Mouse (Mus musculus): ENCODE measurements at regions not wholly inside any gene's neighbourhood (a gene's known extent, or its start where the extent isn't known, plus 50 kb on each side); places are given as distances from the start of the nearest gene placed in this dataset.

GRCm38 (mm10) chr13:44149499-44149898 lies 364.9 kb downstream of the Cd83 start:
- no peak for DNase-seq

- DNase-seq, result no peak
Measured at GRCm38 (mm10) chr13:44151526-44151925, 367.0 kb downstream of the Cd83 start.

GRCm38 (mm10) chr13:44152806-44153613 lies 368.4 kb downstream of the Cd83 start:
- DNase-seq, result no peak

- no peak for DNase-seq
Measured at GRCm38 (mm10) chr13:44153784-44154183, 369.2 kb downstream of the Cd83 start.

- DNase-seq, result no peak
Measured at GRCm38 (mm10) chr13:44155956-44156355, 371.4 kb downstream of the Cd83 start.

GRCm38 (mm10) chr13:44156546-44156945 lies 372.0 kb downstream of the Cd83 start:
- DNase-seq, result no peak

- DNase-seq, result no peak
Measured at GRCm38 (mm10) chr13:44157236-44157635, 372.7 kb downstream of the Cd83 start.

GRCm38 (mm10) chr13:44158364-44158763 lies 373.8 kb downstream of the Cd83 start:
- no peak for DNase-seq

GRCm38 (mm10) chr13:44159346-44159745 lies 374.8 kb downstream of the Cd83 start:
- DNase-seq, result no peak

- no peak for DNase-seq
Measured at GRCm38 (mm10) chr13:44164746-44165145, 380.2 kb downstream of the Cd83 start.

GRCm38 (mm10) chr13:44167186-44167585 lies 382.6 kb downstream of the Cd83 start:
- peak; percentile 25 for DNase-seq

GRCm38 (mm10) chr13:44168186-44168585 lies 383.6 kb downstream of the Cd83 start:
- DNase-seq, result peak; percentile 45

GRCm38 (mm10) chr13:44171639-44172038 lies 387.1 kb downstream of the Cd83 start:
- DNase-seq, result no peak

- DNase-seq, result no peak
Measured at GRCm38 (mm10) chr13:44172701-44173100, 388.1 kb downstream of the Cd83 start.

- DNase-seq, result no peak
Measured at GRCm38 (mm10) chr13:44174236-44174635, 389.7 kb downstream of the Cd83 start.

- no peak for DNase-seq
Measured at GRCm38 (mm10) chr13:44175300-44176036, 390.9 kb downstream of the Cd83 start.

GRCm38 (mm10) chr13:44176121-44176520 lies 391.5 kb downstream of the Cd83 start:
- no peak for DNase-seq

- DNase-seq, result no peak
Measured at GRCm38 (mm10) chr13:44178006-44178405, 393.4 kb downstream of the Cd83 start.

- DNase-seq, result no peak
Measured at GRCm38 (mm10) chr13:44180384-44180783, 395.8 kb downstream of the Cd83 start.

GRCm38 (mm10) chr13:44182544-44183191 lies 398.1 kb downstream of the Cd83 start:
- peak; percentile 67 for DNase-seq

GRCm38 (mm10) chr13:44195365-44195764 lies 410.8 kb downstream of the Cd83 start:
- no peak for DNase-seq

- no peak for DNase-seq
Measured at GRCm38 (mm10) chr13:44206042-44206441, 421.5 kb downstream of the Cd83 start.

GRCm38 (mm10) chr13:44206448-44206847 lies 421.9 kb downstream of the Cd83 start:
- DNase-seq, result no peak

Measured in embryo, embryonic 11 days (tissue).